Mouse (Mus musculus) myocyte (in vitro differentiated cells): ENCODE results near the gene Adgrg6. TPM values are rescaled to one million over a fixed set of nuclear protein-coding genes. Genes with fewer than 3 reads are reported as not detected.

Source experiments
- H3K27me3 ChIP-seq: one replicate; pipeline ENCODE4 v1.6.1; 2011; ENCODE audit not compliant: control insufficient read depth, insufficient read depth, insufficient read length
- H3K36me3 ChIP-seq: one replicate; pipeline ENCODE4 v1.6.1; 2011; ENCODE audit not compliant: control insufficient read depth, insufficient read depth
- H3K4me2 ChIP-seq: one replicate; pipeline ENCODE4 v1.6.1; 2011; ENCODE audit warnings: low read depth, control low read depth
- H3K4me3 ChIP-seq: one replicate; pipeline ENCODE4 v1.5.1; 2011; ENCODE audit warnings: mild to moderate bottlenecking, control low read depth, moderate library complexity
- H3K79me2 ChIP-seq: one replicate; pipeline ENCODE4 v1.6.1; 2011; ENCODE audit not compliant: control insufficient read depth, insufficient read depth
- H3ac ChIP-seq: one replicate; pipeline ENCODE4 v1.6.1; 2011; ENCODE audit not compliant: control insufficient read depth, insufficient read length
- CEBPB ChIP-seq: IDR thresholded peaks from 2 replicates; pipeline ENCODE4 v1.6.1; 2011; ENCODE audit warnings: mild to moderate bottlenecking, moderate library complexity; ENCODE audit not compliant: poor library complexity, insufficient read depth, severe bottlenecking
- E2F4 ChIP-seq: IDR thresholded peaks from one replicate; pipeline ENCODE4 v1.6.1; 2011; ENCODE audit warnings: mild to moderate bottlenecking, control low read depth, moderate library complexity; ENCODE audit not compliant: insufficient read depth
- MAX ChIP-seq: IDR thresholded peaks from one replicate; pipeline ENCODE4 v1.6.1; 2011; ENCODE audit warnings: low read depth, mild to moderate bottlenecking, control low read depth
- MYOD1 ChIP-seq, 3 experiments: IDR thresholded peaks; one replicate each; pipeline ENCODE4 v1.6.1; 2011; ENCODE audit warnings: control low read depth in 2 of 3, low read depth in 2 of 3, mild to moderate bottlenecking in 2 of 3, moderate library complexity in 1 of 3; ENCODE audit not compliant: insufficient read length in 2 of 3, control insufficient read depth in 1 of 3
- MYOG ChIP-seq, 3 experiments: IDR thresholded peaks; one replicate each; pipeline ENCODE4 v1.6.1; 2011; ENCODE audit warnings: control low read depth in 2 of 3, low read depth in 2 of 3, mild to moderate bottlenecking in 2 of 3; ENCODE audit not compliant: insufficient read length in 2 of 3, control insufficient read depth in 1 of 3, insufficient read depth in 1 of 3
- POLR2A ChIP-seq: IDR thresholded peaks from one replicate; pipeline ENCODE4 v1.6.1; 2011; ENCODE audit warnings: low read depth, mild to moderate bottlenecking, control low read depth, moderate library complexity; ENCODE audit not compliant: insufficient read length
- POLR2AphosphoS2 ChIP-seq: IDR thresholded peaks from one replicate; pipeline ENCODE4 v1.6.1; 2011; ENCODE audit warnings: low read depth, control low read depth; ENCODE audit not compliant: insufficient read length
- REST ChIP-seq: IDR thresholded peaks from one replicate; pipeline ENCODE4 v1.6.1; 2011; ENCODE audit warnings: mild to moderate bottlenecking, control low read depth, moderate library complexity; ENCODE audit not compliant: insufficient read depth, insufficient read length
- SRF ChIP-seq: IDR thresholded peaks from one replicate; pipeline ENCODE4 v1.6.1; 2011; ENCODE audit warnings: low read depth; ENCODE audit not compliant: control insufficient read depth, insufficient read length
- TCF12 ChIP-seq: IDR thresholded peaks from one replicate; pipeline ENCODE4 v1.6.1; 2011; ENCODE audit warnings: mild to moderate bottlenecking, control low read depth; ENCODE audit not compliant: poor library complexity, insufficient read depth, severe bottlenecking
- TCF3 ChIP-seq: IDR thresholded peaks from one replicate; pipeline ENCODE4 v1.6.1; 2011; ENCODE audit warnings: low read depth, control low read depth; ENCODE audit not compliant: insufficient read length
- USF1 ChIP-seq: IDR thresholded peaks from one replicate; pipeline ENCODE4 v1.6.1; 2011; ENCODE audit warnings: low read depth, mild to moderate bottlenecking, control low read depth, moderate library complexity
- polyA plus RNA-seq: library from polyadenylated mRNA; unstranded; fragments of >200 nt; fragmentation: generic; extraction: Trizol; gene quantifications from one replicate; pipeline ENCODE4 v1.2.1, GENCODE M21; 2012; ENCODE audit warnings: missing spikeins

The Adgrg6 gene
- polyA plus RNA-seq, 1 experiment: 9.3 TPM

- peaks cover 8% of the 10 kb centered on the region for H3K36me3 ChIP-seq
- no peak overlapping the region for H3K4me2 ChIP-seq
- H3K79me2 ChIP-seq: no peaks in the 10 kb centered on the region
- H3ac ChIP-seq: no peak overlapping the region
- no peaks in the 10 kb centered on the region for H3K27me3 ChIP-seq
- no peak overlapping the region for H3K4me3 ChIP-seq
- no peak for TF ChIP-seq USF1
- no peak for TF ChIP-seq POLR2AphosphoS2
- no peak for TF ChIP-seq TCF3
- TF ChIP-seq REST: no peak
- TF ChIP-seq CEBPB: no peak
- no peak for TF ChIP-seq MAX
- TF ChIP-seq SRF: no peak
- TF ChIP-seq E2F4: no peak
- no peak for TF ChIP-seq TCF12
- TF ChIP-seq POLR2A: no peak
- no peak for TF ChIP-seq MYOG (IDR thresholded peaks at IDR 0.05; ENCODE audit: control insufficient read depth in 1 of 3, insufficient read depth in 1 of 3, insufficient read length in 2 of 3, low read depth in 2 of 3)
- no peak for TF ChIP-seq MYOD1 (IDR thresholded peaks at IDR 0.05; ENCODE audit: control insufficient read depth in 1 of 3, insufficient read length in 2 of 3, low read depth in 2 of 3)
Measured at GRCm38 (mm10) chr10:14440860-14441579, 104.4 kb downstream of the Adgrg6 start.

GRCm38 (mm10) chr10:14404070-14404469 lies 141.4 kb downstream of the Adgrg6 start:
- no peak for TF ChIP-seq TCF12
- TF ChIP-seq REST: no peak
- no peak for TF ChIP-seq POLR2AphosphoS2
- TF ChIP-seq E2F4: no peak
- no peak for TF ChIP-seq USF1
- TF ChIP-seq POLR2A: no peak
- no peak for TF ChIP-seq MYOD1 (IDR thresholded peaks at IDR 0.05; ENCODE audit: control insufficient read depth in 1 of 3, insufficient read length in 2 of 3, low read depth in 2 of 3)
- no peak for TF ChIP-seq CEBPB
- no peak for TF ChIP-seq MAX
- no peak for TF ChIP-seq SRF
- no peak for TF ChIP-seq MYOG (IDR thresholded peaks at IDR 0.05; ENCODE audit: control insufficient read depth in 1 of 3, insufficient read depth in 1 of 3, insufficient read length in 2 of 3, low read depth in 2 of 3)
- no peak for TF ChIP-seq TCF3
- Histone ChIP-seq H3K4me2 (no peak overlapping the region), H3K79me2 (no peaks in the 10 kb centered on the region), H3K36me3 (no peaks in the 10 kb centered on the region), H3ac (no peak overlapping the region), H3K4me3 (no peak overlapping the region), H3K27me3 (no peaks in the 10 kb centered on the region)

GRCm38 (mm10) chr10:14401744-14402143 lies 143.7 kb downstream of the Adgrg6 start:
- no peaks in the 10 kb centered on the region for H3K27me3 ChIP-seq
- no peak overlapping the region for H3K4me3 ChIP-seq
- no peaks in the 10 kb centered on the region for H3K79me2 ChIP-seq
- H3K36me3 ChIP-seq: no peaks in the 10 kb centered on the region
- TF ChIP-seq MYOG (IDR thresholded peaks at IDR 0.05; ENCODE audit: control insufficient read depth in 1 of 3, insufficient read depth in 1 of 3, insufficient read length in 2 of 3, low read depth in 2 of 3): no peak
- no peak for TF ChIP-seq SRF
- no peak for TF ChIP-seq MAX
- no peak for TF ChIP-seq CEBPB
- TF ChIP-seq TCF3: no peak
- no peak for TF ChIP-seq REST
- TF ChIP-seq E2F4: no peak
- TF ChIP-seq POLR2A: no peak
- no peak overlapping the region for H3K4me2 ChIP-seq
- H3ac ChIP-seq: no peak overlapping the region

- Histone ChIP-seq H3ac (no peak overlapping the region), H3K27me3 (no peaks in the 10 kb centered on the region), H3K36me3 (no peaks in the 10 kb centered on the region), H3K4me2 (no peak overlapping the region), H3K4me3 (no peak overlapping the region), H3K79me2 (no peaks in the 10 kb centered on the region)
- no peak for TF ChIP-seq MYOG (IDR thresholded peaks at IDR 0.05; ENCODE audit: control insufficient read depth in 1 of 3, insufficient read depth in 1 of 3, insufficient read length in 2 of 3, low read depth in 2 of 3)
- no peak for TF ChIP-seq POLR2A
- TF ChIP-seq MYOD1 (IDR thresholded peaks at IDR 0.05; ENCODE audit: control insufficient read depth in 1 of 3, insufficient read length in 2 of 3, low read depth in 2 of 3): no peak
- no peak for TF ChIP-seq USF1
- TF ChIP-seq SRF: no peak
- no peak for TF ChIP-seq CEBPB
- TF ChIP-seq POLR2AphosphoS2: no peak
- TF ChIP-seq E2F4: no peak
- TF ChIP-seq TCF3: no peak
- TF ChIP-seq MAX: no peak
- no peak for TF ChIP-seq REST
- no peak for TF ChIP-seq TCF12
Measured at GRCm38 (mm10) chr10:14391025-14391639, 154.3 kb downstream of the Adgrg6 start.
